Mouse (Mus musculus): ENCODE measurements at regions not wholly inside any gene's neighbourhood (a gene's known extent, or its start where the extent isn't known, plus 50 kb on each side); places are given as distances from the start of the nearest gene placed in this dataset.

DNA sequence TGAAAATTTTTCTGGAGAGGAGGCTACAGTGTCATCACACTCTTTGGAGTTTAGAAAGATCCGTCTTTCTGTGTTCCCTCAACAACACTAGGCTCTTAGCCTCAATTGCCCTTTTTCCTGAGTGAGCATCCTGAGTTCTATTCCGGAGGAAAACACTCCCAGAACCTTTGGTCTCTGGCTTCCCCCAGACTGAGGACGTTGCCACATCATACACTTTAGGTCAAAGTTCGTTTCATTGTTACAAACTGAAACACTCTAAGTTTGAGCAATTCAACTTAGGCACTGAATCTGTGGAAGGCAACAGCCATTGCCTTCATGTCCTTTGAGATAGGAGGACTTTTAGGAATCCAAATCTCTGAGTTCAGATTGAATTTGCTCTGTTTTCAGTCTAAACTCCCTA, 85.0 kb downstream of the Arl4a start:
- no peak overlapping the region for H3K4me3 ChIP-seq (ENCODE audit: control insufficient read depth in 1 of 2, insufficient read depth in 1 of 2, low read depth in 1 of 2, low read length in 2 of 2)
- H3K27me3 ChIP-seq (ENCODE audit: control insufficient read depth, insufficient read depth, low read length): no peaks in the 10 kb centered on the region
- H3K36me3 ChIP-seq (ENCODE audit: control insufficient read depth, insufficient read depth, low read length): no peaks in the 10 kb centered on the region
- no peak overlapping the region for H3K9ac ChIP-seq (ENCODE audit: low read length)
- H3K9me3 ChIP-seq (ENCODE audit: control insufficient read depth, low read length): no peaks in the 10 kb centered on the region
- H3K4me1 ChIP-seq (ENCODE audit: control insufficient read depth in 2 of 2, insufficient read depth in 2 of 2, low read length in 2 of 2): peaks cover 3 to 6% of the 10 kb centered on the region in 2 experiments; a peak in 3 of 4 replicates
- H3K4me2 ChIP-seq (ENCODE audit: low read length): no peak overlapping the region
- H3K27ac ChIP-seq (replicated peaks in 1 of 2; ENCODE audit: control insufficient read depth in 1 of 2, insufficient read depth in 1 of 2, low read depth in 2 of 2, low read length in 2 of 2): no peak overlapping the region
- 70% methylated on average over 4 of the region's 4 CpGs for WGBS
- ATAC-seq (ENCODE audit: insufficient number of reproducible peaks, insufficient read depth, low FRiP score, low read depth): no peak

DNA sequence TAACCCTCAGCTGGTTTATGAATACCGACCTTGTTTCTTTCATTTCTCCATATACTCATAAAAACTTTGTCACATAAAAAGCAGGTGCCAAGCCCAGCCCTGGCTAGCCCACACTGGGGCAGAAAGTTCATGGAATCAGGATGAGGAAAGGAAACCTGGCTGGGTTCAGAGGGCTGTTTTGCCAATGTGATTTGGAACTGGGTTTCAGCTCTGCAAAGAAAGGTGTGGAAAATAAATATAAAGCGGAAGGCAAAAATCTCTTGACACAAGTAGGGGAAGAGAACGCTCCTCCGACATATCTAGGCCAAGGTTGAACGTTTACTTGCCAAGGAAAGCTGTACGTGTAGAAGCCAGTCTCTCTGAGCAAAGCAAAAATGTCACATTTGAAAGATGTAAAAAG, 85.9 kb downstream of the Arl4a start:
- Histone ChIP-seq H3K4me2 (ENCODE audit: low read length) (no peak overlapping the region), H3K9me3 (ENCODE audit: control insufficient read depth, low read length) (no peaks in the 10 kb centered on the region), H3K4me3 (ENCODE audit: control insufficient read depth in 1 of 2, insufficient read depth in 1 of 2, low read depth in 1 of 2, low read length in 2 of 2) (no peak overlapping the region), H3K4me1 (ENCODE audit: control insufficient read depth in 2 of 2, insufficient read depth in 2 of 2, low read length in 2 of 2) (peaks cover 3 to 5% of the 10 kb centered on the region in 2 experiments; a peak in 3 of 4 replicates), H3K27ac (replicated peaks in 1 of 2; ENCODE audit: control insufficient read depth in 1 of 2, insufficient read depth in 1 of 2, low read depth in 2 of 2, low read length in 2 of 2) (no peak overlapping the region), H3K27me3 (ENCODE audit: control insufficient read depth, insufficient read depth, low read length) (no peaks in the 10 kb centered on the region), H3K36me3 (ENCODE audit: control insufficient read depth, insufficient read depth, low read length) (no peaks in the 10 kb centered on the region), H3K9ac (ENCODE audit: low read length) (no peak overlapping the region)
- no peak for ATAC-seq (ENCODE audit: insufficient number of reproducible peaks, insufficient read depth, low FRiP score, low read depth)
- WGBS: 89% methylated on average over 6 of the region's 6 CpGs

DNA sequence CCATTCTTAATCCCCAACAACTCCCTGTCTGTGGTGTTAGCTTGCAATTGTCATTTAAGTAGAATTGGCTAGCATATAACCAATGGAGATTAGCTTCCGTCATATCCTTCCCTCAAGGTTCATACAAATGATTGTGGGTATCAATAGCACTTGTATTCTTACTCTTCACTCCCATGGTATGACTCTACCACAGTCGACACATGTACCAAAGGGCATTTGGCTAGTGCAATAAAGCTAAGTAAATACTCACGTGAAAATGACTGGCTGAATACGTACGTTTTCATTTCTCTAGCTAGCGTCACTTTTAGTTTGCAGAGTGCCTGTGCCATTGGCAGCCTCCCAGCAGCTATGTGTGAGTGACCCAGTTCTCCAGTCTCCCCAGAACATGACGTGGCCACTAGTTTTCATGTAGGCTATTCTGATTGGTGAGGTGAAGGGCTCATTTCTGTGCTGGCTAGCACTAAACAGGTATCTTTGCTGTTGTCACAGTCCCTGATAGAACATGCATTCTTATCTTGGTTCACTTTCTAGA, 87.5 kb downstream of the Arl4a start:
- Histone ChIP-seq H3K4me1 (ENCODE audit: control insufficient read depth in 2 of 2, insufficient read depth in 2 of 2, low read length in 2 of 2) (no peaks in the 10 kb centered on the region), H3K4me2 (ENCODE audit: low read length) (no peak overlapping the region), H3K9ac (ENCODE audit: low read length) (no peak overlapping the region), H3K4me3 (ENCODE audit: control insufficient read depth in 1 of 2, insufficient read depth in 1 of 2, low read depth in 1 of 2, low read length in 2 of 2) (no peak overlapping the region), H3K9me3 (ENCODE audit: control insufficient read depth, low read length) (no peaks in the 10 kb centered on the region), H3K27me3 (ENCODE audit: control insufficient read depth, insufficient read depth, low read length) (no peaks in the 10 kb centered on the region), H3K27ac (replicated peaks in 1 of 2; ENCODE audit: control insufficient read depth in 1 of 2, insufficient read depth in 1 of 2, low read depth in 2 of 2, low read length in 2 of 2) (no peak overlapping the region), H3K36me3 (ENCODE audit: control insufficient read depth, insufficient read depth, low read length) (no peaks in the 10 kb centered on the region)
- 80% methylated on average over 7 of the region's 7 CpGs for WGBS
- ATAC-seq (ENCODE audit: insufficient number of reproducible peaks, insufficient read depth, low FRiP score, low read depth): no peak

DNA sequence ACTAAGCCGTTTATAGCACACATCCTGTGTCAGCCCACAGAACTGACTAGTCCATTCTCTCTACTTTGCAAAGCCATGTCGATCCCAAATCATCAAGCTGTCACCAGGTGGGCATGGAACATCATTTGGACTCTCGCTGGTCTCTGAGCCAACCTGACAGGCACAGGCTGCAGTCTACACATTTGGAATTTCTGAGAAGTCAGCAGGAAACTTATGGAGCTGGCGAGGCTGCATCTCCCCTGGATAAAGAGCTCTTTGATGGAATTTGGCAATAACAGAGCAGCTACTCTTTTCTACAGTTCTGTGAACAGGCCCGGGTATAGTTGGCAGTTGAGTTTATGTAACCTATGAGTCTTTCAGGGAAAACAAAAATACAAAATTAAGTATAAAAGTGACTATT, 94.9 kb downstream of the Arl4a start:
- ATAC-seq (ENCODE audit: insufficient number of reproducible peaks, insufficient read depth, low FRiP score, low read depth): no peak
- Histone ChIP-seq H3K36me3 (ENCODE audit: control insufficient read depth, insufficient read depth, low read length) (no peaks in the 10 kb centered on the region), H3K9ac (ENCODE audit: low read length) (no peak overlapping the region), H3K9me3 (ENCODE audit: control insufficient read depth, low read length) (no peaks in the 10 kb centered on the region), H3K4me3 (ENCODE audit: control insufficient read depth in 1 of 2, insufficient read depth in 1 of 2, low read depth in 1 of 2, low read length in 2 of 2) (no peak overlapping the region), H3K4me1 (ENCODE audit: control insufficient read depth in 2 of 2, insufficient read depth in 2 of 2, low read length in 2 of 2) (no peaks in the 10 kb centered on the region), H3K27me3 (ENCODE audit: control insufficient read depth, insufficient read depth, low read length) (no peaks in the 10 kb centered on the region), H3K27ac (replicated peaks in 1 of 2; ENCODE audit: control insufficient read depth in 1 of 2, insufficient read depth in 1 of 2, low read depth in 2 of 2, low read length in 2 of 2) (no peak overlapping the region), H3K4me2 (ENCODE audit: low read length) (no peak overlapping the region)
- 58% methylated on average over 5 of the region's 5 CpGs for WGBS

DNA sequence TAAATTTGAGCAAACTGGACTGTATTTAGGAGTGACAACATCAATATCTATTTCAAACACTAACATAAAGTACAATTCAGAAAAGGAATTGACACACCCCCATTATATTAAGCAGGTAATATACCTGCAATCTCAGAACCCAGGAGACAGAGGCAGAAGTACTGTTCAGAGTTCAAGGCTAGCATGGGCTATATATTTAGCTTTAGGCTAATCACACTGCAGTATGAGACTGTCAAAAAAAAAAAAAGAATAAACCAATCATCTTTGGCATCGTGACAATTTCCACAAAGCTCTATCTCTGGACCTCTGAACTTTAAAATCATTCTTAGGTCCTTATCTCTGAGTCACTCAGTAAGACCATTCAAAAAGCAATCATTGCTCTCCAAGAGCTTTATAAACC, 96.7 kb downstream of the Arl4a start:
- H3K9ac ChIP-seq (ENCODE audit: low read length): no peak overlapping the region
- 26% methylated on average over 1 of the region's 1 CpGs for WGBS
- H3K27ac ChIP-seq (replicated peaks in 1 of 2; ENCODE audit: control insufficient read depth in 1 of 2, insufficient read depth in 1 of 2, low read depth in 2 of 2, low read length in 2 of 2): no peak overlapping the region
- peaks cover 0 to 2% of the 10 kb centered on the region in 2 experiments; a peak in 2 of 4 replicates for H3K4me1 ChIP-seq (ENCODE audit: control insufficient read depth in 2 of 2, insufficient read depth in 2 of 2, low read length in 2 of 2)
- no peaks in the 10 kb centered on the region for H3K36me3 ChIP-seq (ENCODE audit: control insufficient read depth, insufficient read depth, low read length)
- no peak overlapping the region for H3K4me2 ChIP-seq (ENCODE audit: low read length)
- no peaks in the 10 kb centered on the region for H3K9me3 ChIP-seq (ENCODE audit: control insufficient read depth, low read length)
- no peak for ATAC-seq (ENCODE audit: insufficient number of reproducible peaks, insufficient read depth, low FRiP score, low read depth)
- H3K4me3 ChIP-seq (ENCODE audit: control insufficient read depth in 1 of 2, insufficient read depth in 1 of 2, low read depth in 1 of 2, low read length in 2 of 2): no peak overlapping the region
- no peaks in the 10 kb centered on the region for H3K27me3 ChIP-seq (ENCODE audit: control insufficient read depth, insufficient read depth, low read length)

DNA sequence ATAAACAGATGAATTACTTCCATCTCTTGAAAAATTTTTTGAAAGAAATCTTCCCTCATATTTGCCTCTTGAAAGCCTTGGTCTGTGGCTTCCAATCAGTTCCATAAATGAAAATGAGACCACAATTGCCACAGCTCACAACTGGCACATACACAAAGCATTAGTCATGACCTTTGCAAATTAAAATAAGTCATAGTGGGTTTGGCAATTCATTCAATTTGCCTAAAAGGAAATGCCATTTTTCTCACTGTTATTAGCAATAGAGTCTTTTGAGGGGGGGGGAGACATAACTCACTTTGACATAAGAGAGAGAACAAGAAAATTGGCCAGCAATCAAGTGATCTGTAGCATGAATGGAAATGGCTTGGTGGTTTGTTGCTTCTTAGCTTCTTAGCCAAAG, 98.8 kb downstream of the Arl4a start:
- Histone ChIP-seq H3K4me1 (ENCODE audit: control insufficient read depth in 2 of 2, insufficient read depth in 2 of 2, low read length in 2 of 2) (peaks cover 0 to 5% of the 10 kb centered on the region in 2 experiments; a peak in 3 of 4 replicates), H3K36me3 (ENCODE audit: control insufficient read depth, insufficient read depth, low read length) (no peaks in the 10 kb centered on the region), H3K4me2 (ENCODE audit: low read length) (no peak overlapping the region), H3K27me3 (ENCODE audit: control insufficient read depth, insufficient read depth, low read length) (no peaks in the 10 kb centered on the region), H3K9ac (ENCODE audit: low read length) (no peak overlapping the region), H3K4me3 (ENCODE audit: control insufficient read depth in 1 of 2, insufficient read depth in 1 of 2, low read depth in 1 of 2, low read length in 2 of 2) (no peak overlapping the region), H3K27ac (replicated peaks in 1 of 2; ENCODE audit: control insufficient read depth in 1 of 2, insufficient read depth in 1 of 2, low read depth in 2 of 2, low read length in 2 of 2) (no peak overlapping the region), H3K9me3 (ENCODE audit: control insufficient read depth, low read length) (no peaks in the 10 kb centered on the region)
- ATAC-seq (ENCODE audit: insufficient number of reproducible peaks, insufficient read depth, low FRiP score, low read depth): no peak

DNA sequence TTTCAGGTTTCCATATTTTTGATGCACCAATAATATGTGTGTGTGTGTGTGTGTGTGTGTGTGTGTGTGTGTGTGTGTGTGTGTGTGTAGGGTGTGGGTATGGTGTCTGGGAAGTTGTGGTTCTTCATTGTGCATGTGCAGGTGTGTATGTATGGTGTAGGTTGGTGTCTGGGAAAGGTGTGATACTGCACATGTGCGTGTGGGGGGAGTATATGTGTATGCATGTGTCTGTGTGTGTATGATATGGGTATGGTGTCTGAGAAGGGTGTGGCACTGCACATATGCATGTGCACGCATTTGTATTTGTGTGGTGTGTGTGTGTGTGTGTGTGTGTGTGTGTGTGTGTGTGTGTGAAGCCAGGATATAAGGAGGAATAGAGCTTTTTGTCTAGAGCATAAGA, 99.6 kb downstream of the Arl4a start:
- Histone ChIP-seq H3K9me3 (ENCODE audit: control insufficient read depth, low read length) (no peaks in the 10 kb centered on the region), H3K27me3 (ENCODE audit: control insufficient read depth, insufficient read depth, low read length) (no peaks in the 10 kb centered on the region)
- ATAC-seq (ENCODE audit: insufficient number of reproducible peaks, insufficient read depth, low FRiP score, low read depth): no peak

DNA sequence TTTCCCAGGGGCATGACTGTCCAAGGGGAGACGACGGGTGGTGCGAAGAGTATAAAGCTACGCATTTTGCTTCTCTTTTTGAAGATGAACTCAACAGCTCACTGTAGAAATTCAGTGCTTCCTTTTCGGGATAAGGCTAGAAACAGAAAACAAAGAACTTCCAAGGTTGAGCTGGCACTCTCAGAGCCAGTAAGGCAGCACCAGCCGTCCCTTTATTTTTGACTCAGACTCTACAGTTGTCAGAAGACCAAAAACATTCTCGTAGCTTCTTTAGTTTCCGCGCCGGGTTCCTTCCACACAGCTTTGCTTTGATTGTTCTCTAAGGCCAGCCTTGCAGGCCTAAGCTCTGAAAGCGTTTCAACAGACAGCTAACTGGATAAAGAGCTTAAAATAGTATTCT, 101.5 kb downstream of the Arl4a start:
- Histone ChIP-seq H3K4me3 (ENCODE audit: control insufficient read depth in 1 of 2, insufficient read depth in 1 of 2, low read depth in 1 of 2, low read length in 2 of 2) (no peak overlapping the region), H3K27me3 (ENCODE audit: control insufficient read depth, insufficient read depth, low read length) (no peaks in the 10 kb centered on the region), H3K9me3 (ENCODE audit: control insufficient read depth, low read length) (no peaks in the 10 kb centered on the region), H3K9ac (ENCODE audit: low read length) (no peak overlapping the region), H3K27ac (replicated peaks in 1 of 2; ENCODE audit: control insufficient read depth in 1 of 2, insufficient read depth in 1 of 2, low read depth in 2 of 2, low read length in 2 of 2) (peak overlapping the region; percentile 9 to 46; a peak in 1 of 4 replicates), H3K4me1 (ENCODE audit: control insufficient read depth in 2 of 2, insufficient read depth in 2 of 2, low read length in 2 of 2) (peaks cover 0 to 5% of the 10 kb centered on the region in 2 experiments; a peak in 3 of 4 replicates), H3K36me3 (ENCODE audit: control insufficient read depth, insufficient read depth, low read length) (no peaks in the 10 kb centered on the region), H3K4me2 (ENCODE audit: low read length) (peak overlapping the region; percentile 8; the same call in 1 of the 2 replicates)
- ATAC-seq (ENCODE audit: insufficient number of reproducible peaks, insufficient read depth, low FRiP score, low read depth): no peak
- WGBS: 31% methylated on average over 11 of the region's 11 CpGs

More for the DNA sequence above, 99.6 kb downstream of the Arl4a start:
- Histone ChIP-seq H3K36me3 (ENCODE audit: control insufficient read depth, insufficient read depth, low read length) (no peaks in the 10 kb centered on the region), H3K4me1 (ENCODE audit: control insufficient read depth in 2 of 2, insufficient read depth in 2 of 2, low read length in 2 of 2) (peaks cover 0 to 5% of the 10 kb centered on the region in 2 experiments; a peak in 3 of 4 replicates), H3K4me2 (ENCODE audit: low read length) (no peak overlapping the region), H3K27ac (replicated peaks in 1 of 2; ENCODE audit: control insufficient read depth in 1 of 2, insufficient read depth in 1 of 2, low read depth in 2 of 2, low read length in 2 of 2) (no peak overlapping the region), H3K4me3 (ENCODE audit: control insufficient read depth in 1 of 2, insufficient read depth in 1 of 2, low read depth in 1 of 2, low read length in 2 of 2) (no peak overlapping the region), H3K9ac (ENCODE audit: low read length) (no peak overlapping the region)
- 87% methylated on average over 2 of the region's 2 CpGs for WGBS

All from heart, embryonic 14.5 days (tissue).